Mouse (Mus musculus) megakaryocyte-erythroid progenitor cell, adult 5 weeks (primary cell): ENCODE results near the gene Gnmt. TPM values are rescaled to one million over a fixed set of nuclear protein-coding genes. Genes with fewer than 3 reads are reported as not detected.

Experiments
- polyA plus RNA-seq: library from polyadenylated mRNA; stranded (reverse); fragments of >175 nt; gene quantifications from 2 replicates; pipeline ENCODE4 v1.2.3, GENCODE M21; 2012

Gnmt gene
- 0.31 and 0.82 TPM in 2 replicates for polyA plus RNA-seq

DNA sequence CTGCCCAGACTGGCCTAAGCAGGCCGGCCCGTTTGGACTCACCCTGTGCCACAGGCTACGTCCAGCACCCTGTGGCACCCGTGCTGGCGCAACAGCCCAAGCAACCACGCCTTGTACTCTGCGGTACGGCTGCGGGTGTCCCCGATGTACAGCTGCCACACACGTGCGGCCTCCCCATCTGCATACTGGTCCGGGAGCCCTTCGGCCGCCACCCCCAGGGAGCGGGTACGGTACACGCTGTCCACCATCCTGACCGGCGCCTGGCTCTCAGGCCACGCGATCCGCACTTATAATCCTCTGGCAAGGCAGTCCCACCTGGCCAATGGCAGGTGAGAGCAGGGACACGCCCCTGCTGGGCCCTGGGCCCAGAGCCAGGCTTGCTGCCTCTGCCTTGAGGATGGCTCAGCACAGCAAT, at the start of gene Gnmt:
Gene Gnmt, minus strand, starts transcription at position 265 of the 415 bp plus-strand sequence.

DNA sequence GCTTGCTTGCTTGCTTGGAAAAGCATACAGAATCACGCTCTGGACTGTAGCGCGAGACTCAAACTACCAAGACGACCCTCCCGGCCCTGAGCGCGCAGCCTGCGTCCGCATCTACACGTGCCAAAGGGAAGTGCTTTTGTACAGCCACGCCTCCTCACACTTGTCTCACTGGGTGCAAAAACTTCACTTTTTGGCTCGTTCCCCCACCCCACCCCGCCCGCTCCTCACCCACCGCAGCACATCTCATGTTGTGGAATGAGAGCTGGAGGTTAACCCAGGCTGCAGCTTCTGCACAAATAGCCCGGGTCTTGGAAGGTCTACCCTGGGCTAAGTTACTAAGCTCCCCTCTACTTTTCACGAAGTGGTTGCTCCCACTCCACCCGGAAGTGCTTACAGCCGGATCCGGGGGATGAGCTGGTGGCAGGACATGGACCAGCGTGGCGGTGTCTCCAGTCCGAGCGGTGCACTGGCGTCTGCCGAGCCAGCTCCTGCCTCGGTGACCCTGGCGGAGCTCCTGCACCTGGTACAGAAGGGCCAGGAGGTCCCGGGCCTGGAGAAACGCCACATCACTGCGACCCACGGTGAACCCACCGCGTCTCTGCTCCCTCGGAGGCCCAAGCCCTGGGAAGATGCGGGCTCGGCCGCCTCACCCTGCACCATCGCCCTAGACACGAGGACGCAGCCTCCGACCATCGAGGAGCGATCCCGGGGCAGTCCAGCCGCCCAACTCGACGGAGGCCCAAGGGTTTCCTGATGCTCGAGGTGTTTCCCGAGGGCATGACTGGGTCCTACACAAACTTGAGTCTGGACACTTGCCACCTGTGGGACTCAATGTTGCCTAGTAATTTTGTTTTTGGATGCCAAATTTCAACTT, 43.7 kb upstream of the Gnmt start, which contains the start of gene 2310039H08Rik:
Gene 2310039H08Rik, plus strand, starts transcription at position 232 of the 874 bp plus-strand sequence.

DNA sequence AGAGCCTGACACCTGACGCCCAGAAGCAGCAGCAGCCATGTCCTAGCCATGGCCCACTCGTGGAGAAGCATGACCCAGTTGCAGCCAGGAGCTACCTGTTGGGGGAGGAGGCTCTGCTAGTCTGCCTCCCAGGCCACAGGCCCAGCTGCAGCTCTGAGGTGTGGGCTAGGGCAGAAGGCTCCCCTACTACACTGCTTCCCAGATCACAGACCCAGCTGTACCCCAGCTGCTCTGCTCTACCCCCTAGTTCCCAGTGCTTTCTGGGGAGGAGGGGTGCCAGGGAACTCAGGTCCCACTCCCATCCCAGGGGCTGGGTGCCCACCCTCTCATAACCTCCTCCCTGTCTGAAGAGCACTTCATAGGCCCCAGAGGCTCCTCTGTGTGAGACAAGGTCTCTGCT, 34.6 kb upstream of the Gnmt start, which contains the start of gene Ptcra:
Gene Ptcra, minus strand, starts transcription at position 169 of the 400 bp plus-strand sequence.

DNA sequence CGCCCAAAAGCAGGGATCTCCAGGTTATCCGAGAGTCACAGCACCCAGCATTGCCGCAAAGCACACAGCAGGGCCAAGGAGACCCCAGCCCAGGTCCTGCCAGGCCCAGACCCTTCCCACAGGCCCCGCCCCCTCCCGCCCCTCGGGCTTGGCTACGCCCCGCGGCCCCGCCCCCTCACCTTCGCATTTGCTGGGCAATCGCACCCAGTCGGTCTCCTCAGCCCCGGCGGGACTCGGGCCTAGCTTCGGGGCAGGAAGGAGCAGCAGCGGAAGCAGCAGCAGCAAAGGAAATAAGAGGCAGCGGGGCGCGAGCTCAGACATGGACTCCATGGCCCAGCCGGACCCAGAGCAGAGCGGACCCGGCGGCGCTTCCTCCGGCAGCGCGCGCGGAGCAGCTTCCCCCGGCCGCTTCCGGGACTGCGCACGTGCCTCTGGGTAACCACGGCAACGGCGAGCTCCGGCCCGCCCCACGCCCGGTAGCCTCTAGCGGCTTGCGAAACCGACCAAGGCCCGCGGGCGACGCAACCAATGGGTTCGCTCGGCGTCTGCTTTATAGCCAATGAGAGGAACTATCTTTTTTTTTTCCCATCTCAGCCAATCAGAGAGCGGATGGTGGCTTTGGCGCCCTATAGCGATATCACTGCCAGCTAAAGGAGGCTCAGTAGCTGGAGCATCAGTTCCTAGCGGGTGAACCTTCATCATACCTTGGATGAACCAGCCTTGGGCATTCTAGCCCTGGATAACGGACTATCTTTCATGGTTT, 23.0 kb upstream of the Gnmt start, which contains the start of gene Cnpy3:
Gene Cnpy3, minus strand, starts transcription at position 421 of the 763 bp plus-strand sequence.

DNA sequence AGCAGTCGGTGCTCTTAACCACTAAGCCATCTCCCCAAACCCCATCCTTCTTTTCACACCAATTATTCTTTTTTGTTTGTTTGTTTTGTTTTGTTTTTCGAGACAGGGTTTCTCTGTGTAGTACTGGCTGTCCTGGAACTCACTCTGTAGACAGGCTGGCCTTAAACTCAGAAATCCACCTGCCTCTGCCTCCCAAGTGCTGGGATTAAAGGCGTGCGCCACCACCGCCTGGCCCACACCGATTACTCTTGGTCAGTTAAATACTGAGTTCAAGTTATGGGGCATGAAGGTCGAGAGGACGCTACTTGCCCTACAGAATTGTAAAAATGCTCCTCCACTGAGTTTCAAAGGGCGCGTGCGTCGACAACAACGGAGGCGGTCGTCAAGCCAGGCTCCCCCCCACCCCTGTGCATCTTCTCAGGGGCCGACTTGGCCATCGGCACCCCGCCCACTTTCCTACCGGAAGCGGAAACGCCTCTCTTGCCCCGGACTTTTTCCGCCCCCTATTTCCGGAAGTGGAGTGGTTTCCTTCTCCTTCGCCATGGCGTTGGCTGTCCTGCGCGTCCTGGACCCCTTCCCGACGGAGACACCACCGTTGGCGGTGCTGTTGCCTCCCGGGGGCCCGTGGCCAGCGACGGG, 17.9 kb downstream of the Gnmt start, which contains the start of gene Pex6:
Gene Pex6, plus strand, starts transcription at position 505 of the 639 bp plus-strand sequence.

DNA sequence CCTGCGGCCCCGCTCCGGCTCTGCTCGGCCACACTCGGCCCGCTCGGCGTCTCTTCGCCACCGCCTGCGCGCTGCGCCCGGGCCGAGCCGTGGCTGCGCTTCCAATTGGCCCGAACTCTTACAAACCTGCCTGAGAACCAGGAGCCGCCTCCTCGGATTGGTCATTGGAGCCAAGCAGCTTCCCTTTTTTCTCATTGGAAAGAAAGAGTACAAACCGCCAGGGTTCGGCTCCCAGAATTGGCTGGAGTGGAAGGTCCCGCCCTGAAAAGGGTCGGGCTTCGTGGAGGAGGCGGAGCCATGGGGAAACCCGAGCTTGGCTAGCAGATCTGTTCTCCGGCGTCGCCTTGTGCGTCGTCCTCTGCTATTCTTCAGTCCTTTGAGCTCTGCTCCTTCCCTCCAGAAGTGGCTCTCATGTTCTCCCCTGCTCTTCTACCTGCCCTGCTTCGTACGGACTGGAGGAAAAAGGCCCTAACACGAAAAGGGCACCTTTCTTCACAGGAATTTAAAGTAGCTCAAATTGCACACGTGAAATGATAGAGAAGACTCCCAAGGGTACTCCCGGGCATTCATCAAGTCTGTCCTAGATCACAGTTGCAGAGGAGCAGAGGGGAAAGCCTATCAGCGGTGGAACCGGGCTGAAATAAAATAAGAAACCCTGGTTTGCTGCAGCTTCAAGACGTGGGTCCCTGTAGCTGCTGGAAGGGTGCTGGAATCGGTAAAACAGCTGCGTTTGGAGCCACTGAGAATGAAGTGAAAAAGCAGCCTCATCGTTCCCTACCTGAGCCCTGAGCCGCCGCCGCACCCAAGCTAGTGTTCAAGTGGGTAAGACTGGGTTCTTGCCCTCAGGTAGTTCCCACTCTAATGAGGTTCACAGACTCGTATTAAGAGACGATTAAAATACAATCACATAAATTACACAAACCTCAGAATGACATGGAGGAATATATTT, 23.8 kb downstream of the Gnmt start, which contains the start of gene Ppp2r5d:
Gene Ppp2r5d, minus strand, starts transcription at position 225 of the 949 bp plus-strand sequence.

DNA sequence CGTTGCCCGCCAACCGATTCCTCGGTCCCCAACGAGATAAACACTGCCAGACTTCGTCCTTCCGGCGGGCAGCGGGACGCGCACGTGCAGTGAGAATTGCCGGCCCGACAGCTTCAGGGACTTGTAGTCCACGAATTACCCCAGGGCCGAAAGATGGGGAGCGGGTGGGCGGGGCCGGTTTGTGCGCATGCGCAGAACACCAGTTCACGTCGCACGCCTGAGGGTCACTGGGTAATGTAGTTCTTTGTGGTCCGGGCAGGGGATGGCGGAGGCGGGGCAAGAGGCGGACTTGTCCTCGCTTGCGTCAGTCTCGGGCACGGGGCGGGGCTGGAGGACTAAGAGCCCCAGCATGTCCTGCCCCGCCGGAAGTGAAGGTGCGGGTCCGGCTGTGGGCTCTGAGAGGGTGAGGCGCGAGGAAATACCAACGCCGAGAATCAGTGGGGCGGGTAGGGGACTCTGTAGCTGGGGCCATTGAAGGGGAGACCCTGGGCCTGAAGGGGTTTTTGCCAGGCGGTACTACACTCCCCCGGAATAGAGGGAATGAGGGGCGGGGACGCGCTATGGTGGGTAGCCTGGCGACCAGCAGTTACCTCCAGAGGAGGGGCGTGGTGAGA, 48.1 kb downstream of the Gnmt start, which contains the start of gene Klhdc3:
Gene Klhdc3, minus strand, starts transcription at position 155 of the 614 bp plus-strand sequence.

DNA sequence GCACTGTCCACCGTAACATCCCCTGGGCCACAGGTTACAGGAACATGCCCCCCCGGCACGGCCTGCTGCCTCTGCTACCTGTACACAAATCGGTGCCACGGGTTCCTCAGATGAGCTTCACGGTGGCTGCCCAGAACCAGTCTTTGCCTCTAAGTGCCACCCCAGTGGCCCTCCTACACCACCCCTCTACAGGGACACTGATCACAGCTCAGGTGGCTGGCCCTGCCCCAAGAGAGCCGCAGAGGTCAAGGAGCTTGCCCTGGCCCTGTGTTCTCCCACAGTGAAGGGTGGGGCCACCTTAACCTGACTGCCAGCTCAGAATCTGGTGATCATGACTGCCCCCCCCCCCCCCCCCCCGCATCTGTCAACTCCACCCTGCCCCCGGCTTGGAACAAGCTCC, 50.6 kb downstream of the Gnmt start, which contains the start of gene Mea1:
Gene Mea1, plus strand, starts transcription at position 378 of the 400 bp plus-strand sequence.

Other genes with a start within 250 kb of the Gnmt start
- gene Ttbk1, start 241.5 kb downstream of the Gnmt start, polyA plus RNA-seq = 0.12 and 0.29 TPM in 2 replicates
- gene Dnph1, start 232.5 kb downstream of the Gnmt start, polyA plus RNA-seq = 30.7 and 40.0 TPM in 2 replicates
- gene Cul9, start 182.8 kb downstream of the Gnmt start, polyA plus RNA-seq = 23.6 and 36.5 TPM in 2 replicates
- 174 and 199 TPM in 2 replicates for gene Srf, start 173.0 kb downstream of the Gnmt start, polyA plus RNA-seq
- gene Ptk7, start 99.7 kb downstream of the Gnmt start, polyA plus RNA-seq = 4.9 and 8.5 TPM in 2 replicates
- gene Klc4, start 83.1 kb downstream of the Gnmt start, polyA plus RNA-seq = 23.7 and 24.4 TPM in 2 replicates
- 618 and 740 TPM in 2 replicates for gene Mrpl2, start 82.9 kb downstream of the Gnmt start, polyA plus RNA-seq
- 44.9 and 63.5 TPM in 2 replicates for gene Cul7, start 78.8 kb downstream of the Gnmt start, polyA plus RNA-seq
- gene Rrp36, start 54.8 kb downstream of the Gnmt start, polyA plus RNA-seq = 34.7 and 49.3 TPM in 2 replicates
- 117 and 127 TPM in 2 replicates for gene Mea1, start 50.4 kb downstream of the Gnmt start, polyA plus RNA-seq
- gene Klhdc3, start 48.3 kb downstream of the Gnmt start, polyA plus RNA-seq = 207 and 208 TPM in 2 replicates
- 75.2 and 77.5 TPM in 2 replicates for gene Ppp2r5d, start 24.1 kb downstream of the Gnmt start, polyA plus RNA-seq
- gene Pex6, start 17.7 kb downstream of the Gnmt start, polyA plus RNA-seq = 60.6 and 61.7 TPM in 2 replicates
- gene Cnpy3, start 23.0 kb upstream of the Gnmt start, polyA plus RNA-seq = 258 and 301 TPM in 2 replicates
- gene Ptcra, start 34.5 kb upstream of the Gnmt start, polyA plus RNA-seq = 0.25 TPM in 1 of 2 replicates, not detected in the other
- 143 and 146 TPM in 2 replicates for gene 2310039H08Rik, start 43.5 kb upstream of the Gnmt start, polyA plus RNA-seq
- 7.7 and 8.4 TPM in 2 replicates for gene Rpl7l1, start 53.5 kb upstream of the Gnmt start, polyA plus RNA-seq
- 10.2 and 11.5 TPM in 2 replicates for gene Bicral, start 129.3 kb upstream of the Gnmt start, polyA plus RNA-seq
- gene Tbcc, start 161.5 kb upstream of the Gnmt start, polyA plus RNA-seq = 26.7 and 30.1 TPM in 2 replicates
- gene Prph2, start 181.3 kb upstream of the Gnmt start, polyA plus RNA-seq = not detected in 2 replicates